Mouse (Mus musculus): ENCODE data around the gene Zfp830. TPM values are rescaled to one million over a fixed set of nuclear protein-coding genes. Genes with fewer than 3 reads are reported as not detected.
A peak's percentile ranks its signal among the peaks of the same experiment; 100 is the strongest.

The Zfp830 gene
- polyA plus RNA-seq (2015; fragmentation: Nextera tagmentation; extraction: Ambion mirVana), result 31.3 and 33.0 TPM in 2 replicates

GRCm38 (mm10) chr11:82763742-82764437, at the start of gene Zfp830, which contains the start of gene Cct6b:
Gene Zfp830 (plus strand): TSS chr11:82764345.
Gene Cct6b (minus strand): TSS chr11:82764321.
- peak within 1 kb of the TSS; percentile 83 for H3K4me2 ChIP-seq (replicated peaks)
- peak within 1 kb of the TSS; percentile 98 for H3K4me3 ChIP-seq (replicated peaks)
- peaks cover 5% of the 10 kb centered on the region; the same call in 1 of the 2 replicates for H3K36me3 ChIP-seq
- peaks cover 28% of the 10 kb centered on the region for H3K4me1 ChIP-seq (replicated peaks)
- peak within 1 kb of the TSS; percentile 95 for H3K9ac ChIP-seq (replicated peaks)
- under 1% methylated on average over 44 of the region's 44 CpGs for WGBS
- peak within 1 kb of the TSS; percentile 90 for H3K27ac ChIP-seq
- H3K27me3 ChIP-seq, result peaks cover 3% of the 10 kb centered on the region; the same call in 1 of the 2 replicates
- ATAC-seq, result peak; percentile 100
- no peaks in the 10 kb centered on the region for H3K9me3 ChIP-seq

- H3K9me3 ChIP-seq, result no peaks in the 10 kb centered on the region
- H3K9ac ChIP-seq (replicated peaks), result no peak overlapping the region
- no peaks in the 10 kb centered on the region for H3K36me3 ChIP-seq
- no peaks in the 10 kb centered on the region for H3K27me3 ChIP-seq
- no peak overlapping the region for H3K27ac ChIP-seq
- no peak for ATAC-seq
- H3K4me2 ChIP-seq (replicated peaks), result no peak overlapping the region
- H3K4me3 ChIP-seq (replicated peaks), result no peak overlapping the region
- no peaks in the 10 kb centered on the region for H3K4me1 ChIP-seq (replicated peaks)
- 84% methylated on average over 12 of the region's 12 CpGs for WGBS
These were observed 44.9 kb upstream of the Zfp830 start for GRCm38 (mm10) chr11:82719294-82719693.

GRCm38 (mm10) chr11:82726862-82727261, 37.3 kb upstream of the Zfp830 start:
- no peak overlapping the region for H3K4me3 ChIP-seq (replicated peaks)
- H3K9me3 ChIP-seq, result peaks cover 2% of the 10 kb centered on the region; the same call in 1 of the 2 replicates
- H3K27ac ChIP-seq, result no peak overlapping the region
- 98% methylated on average over 2 of the region's 2 CpGs for WGBS
- no peaks in the 10 kb centered on the region for H3K27me3 ChIP-seq
- H3K4me2 ChIP-seq (replicated peaks), result no peak overlapping the region
- no peak overlapping the region for H3K9ac ChIP-seq (replicated peaks)
- H3K4me1 ChIP-seq (replicated peaks), result no peaks in the 10 kb centered on the region
- H3K36me3 ChIP-seq, result no peaks in the 10 kb centered on the region
- no peak for ATAC-seq

- ATAC-seq, result no peak
- no peaks in the 10 kb centered on the region for H3K4me1 ChIP-seq (replicated peaks)
These were observed 29.9 kb upstream of the Zfp830 start for GRCm38 (mm10) chr11:82734227-82734626.

GRCm38 (mm10) chr11:82739006-82739405, 25.1 kb upstream of the Zfp830 start:
- no peak for ATAC-seq
- no peak overlapping the region for H3K27ac ChIP-seq
- no peaks in the 10 kb centered on the region for H3K36me3 ChIP-seq
- no peaks in the 10 kb centered on the region for H3K27me3 ChIP-seq
- H3K4me2 ChIP-seq (replicated peaks), result no peak overlapping the region
- H3K4me1 ChIP-seq (replicated peaks), result no peaks in the 10 kb centered on the region
- no peak overlapping the region for H3K4me3 ChIP-seq (replicated peaks)
- H3K9ac ChIP-seq (replicated peaks), result no peak overlapping the region
- no peaks in the 10 kb centered on the region for H3K9me3 ChIP-seq

More at GRCm38 (mm10) chr11:82734227-82734626, 29.9 kb upstream of the Zfp830 start:
- H3K36me3 ChIP-seq, result no peaks in the 10 kb centered on the region
- H3K4me3 ChIP-seq (replicated peaks), result no peak overlapping the region
- H3K4me2 ChIP-seq (replicated peaks), result no peak overlapping the region
- H3K9me3 ChIP-seq, result no peaks in the 10 kb centered on the region
- H3K9ac ChIP-seq (replicated peaks), result no peak overlapping the region
- H3K27ac ChIP-seq, result no peak overlapping the region
- no peaks in the 10 kb centered on the region for H3K27me3 ChIP-seq

- H3K9ac ChIP-seq (replicated peaks), result no peak overlapping the region
- H3K4me3 ChIP-seq (replicated peaks), result no peak overlapping the region
- no peaks in the 10 kb centered on the region for H3K9me3 ChIP-seq
- ATAC-seq, result no peak
- no peaks in the 10 kb centered on the region for H3K27me3 ChIP-seq
- 34% methylated on average over 6 of the region's 6 CpGs for WGBS
- no peaks in the 10 kb centered on the region for H3K4me1 ChIP-seq (replicated peaks)
- no peak overlapping the region for H3K4me2 ChIP-seq (replicated peaks)
- H3K36me3 ChIP-seq, result no peaks in the 10 kb centered on the region
- H3K27ac ChIP-seq, result no peak overlapping the region
These were observed 18.0 kb upstream of the Zfp830 start for GRCm38 (mm10) chr11:82746138-82746537.

GRCm38 (mm10) chr11:82746857-82747366, 17.2 kb upstream of the Zfp830 start:
- no peak for ATAC-seq
- no peaks in the 10 kb centered on the region for H3K4me1 ChIP-seq (replicated peaks)
- no peaks in the 10 kb centered on the region for H3K9me3 ChIP-seq
- no peak overlapping the region for H3K9ac ChIP-seq (replicated peaks)
- no peaks in the 10 kb centered on the region for H3K36me3 ChIP-seq
- no peak overlapping the region for H3K27ac ChIP-seq
- 87% methylated on average over 8 of the region's 8 CpGs for WGBS
- no peaks in the 10 kb centered on the region for H3K27me3 ChIP-seq
- H3K4me2 ChIP-seq (replicated peaks), result no peak overlapping the region
- no peak overlapping the region for H3K4me3 ChIP-seq (replicated peaks)

- Histone ChIP-seq H3K4me3 (replicated peaks) (no peak overlapping the region), H3K27me3 (no peaks in the 10 kb centered on the region), H3K36me3 (no peaks in the 10 kb centered on the region), H3K9ac (replicated peaks) (no peak overlapping the region), H3K9me3 (no peaks in the 10 kb centered on the region), H3K4me1 (replicated peaks) (no peaks in the 10 kb centered on the region), H3K4me2 (replicated peaks) (no peak overlapping the region), H3K27ac (no peak overlapping the region)
- 74% methylated on average over 6 of the region's 6 CpGs for WGBS
- no peak for ATAC-seq
These were observed 11.6 kb upstream of the Zfp830 start for GRCm38 (mm10) chr11:82752349-82753115.

GRCm38 (mm10) chr11:82755919-82756318, 8.2 kb upstream of the Zfp830 start:
- H3K4me1 ChIP-seq (replicated peaks), result no peaks in the 10 kb centered on the region
- no peak overlapping the region for H3K27ac ChIP-seq

GRCm38 (mm10) chr11:82762286-82762829, 1.8 kb upstream of the Zfp830 start:
- H3K4me3 ChIP-seq (replicated peaks), result no peak overlapping the region
- no peak overlapping the region for H3K9ac ChIP-seq (replicated peaks)
- H3K27ac ChIP-seq, result no peak overlapping the region
- ATAC-seq, result no peak
- H3K4me1 ChIP-seq (replicated peaks), result peaks cover 28% of the 10 kb centered on the region
- H3K36me3 ChIP-seq, result no peaks in the 10 kb centered on the region
- no peaks in the 10 kb centered on the region for H3K9me3 ChIP-seq
- H3K4me2 ChIP-seq (replicated peaks), result no peak overlapping the region
- WGBS, result 84% methylated on average over 6 of the region's 6 CpGs
- H3K27me3 ChIP-seq, result peaks cover 5% of the 10 kb centered on the region

More at GRCm38 (mm10) chr11:82755919-82756318, 8.2 kb upstream of the Zfp830 start:
- Histone ChIP-seq H3K9me3 (no peaks in the 10 kb centered on the region), H3K36me3 (no peaks in the 10 kb centered on the region), H3K9ac (replicated peaks) (no peak overlapping the region), H3K4me3 (replicated peaks) (no peak overlapping the region), H3K4me2 (replicated peaks) (no peak overlapping the region), H3K27me3 (peaks cover 5% of the 10 kb centered on the region)
- WGBS, result 85% methylated on average over 1 of the region's 1 CpGs
- ATAC-seq, result no peak

- Histone ChIP-seq H3K36me3 (no peaks in the 10 kb centered on the region), H3K27ac (peak overlapping the region; percentile 90), H3K4me1 (replicated peaks) (peaks cover 28% of the 10 kb centered on the region), H3K9ac (replicated peaks) (peak overlapping the region; percentile 95), H3K4me3 (replicated peaks) (peak overlapping the region; percentile 98), H3K9me3 (no peaks in the 10 kb centered on the region), H3K4me2 (replicated peaks) (peak overlapping the region; percentile 83), H3K27me3 (peaks cover 3% of the 10 kb centered on the region; the same call in 1 of the 2 replicates)
- WGBS, result 13% methylated on average over 4 of the region's 4 CpGs
- ATAC-seq, result no peak
These were observed 884 bp upstream of the Zfp830 start for GRCm38 (mm10) chr11:82763261-82763660.

GRCm38 (mm10) chr11:82764438-82764924, 336 bp downstream of the Zfp830 start:
- Histone ChIP-seq H3K4me2 (replicated peaks) (peak overlapping the region; percentile 83), H3K9ac (replicated peaks) (peak overlapping the region; percentile 95), H3K4me1 (replicated peaks) (peaks cover 28% of the 10 kb centered on the region), H3K27me3 (peaks cover 3% of the 10 kb centered on the region; the same call in 1 of the 2 replicates), H3K4me3 (replicated peaks) (peak overlapping the region; percentile 98), H3K36me3 (peaks cover 10% of the 10 kb centered on the region), H3K9me3 (no peaks in the 10 kb centered on the region), H3K27ac (peak overlapping the region; percentile 90)
- peak; percentile 85 for ATAC-seq
- WGBS, result under 1% methylated on average over 28 of the region's 28 CpGs

Data from midbrain, embryonic 13.5 days (tissue).